Mouse (Mus musculus): ENCODE results near the gene Psmd9.
"Not testable (repeated sequence)": the region's sequence is repeated elsewhere in the genome, so short reads cannot be mapped to it uniquely, and the experiment has no call there.

DNA sequence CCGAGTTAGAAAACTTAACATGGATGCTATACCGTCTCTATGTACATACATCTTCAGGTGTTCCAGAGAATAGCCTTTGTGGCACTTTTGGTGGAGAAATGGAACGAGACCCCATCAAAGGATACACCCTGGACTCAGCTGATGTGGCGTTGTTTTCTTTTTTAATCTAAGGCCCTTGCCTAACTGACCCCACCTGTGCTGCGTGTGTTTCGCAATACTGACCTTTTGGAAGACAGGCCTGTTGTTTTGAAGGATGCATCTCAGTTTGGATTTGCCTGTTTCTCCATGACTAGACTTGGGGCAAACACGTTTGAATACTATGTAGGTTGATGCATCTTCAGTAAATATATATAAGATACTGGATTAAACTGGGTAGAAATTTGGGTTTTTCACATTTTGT is 34.4 kb downstream of the Psmd9 start:
- not testable (repeated sequence) for TF ChIP-seq POLR2A (IDR thresholded peaks at IDR 0.05; ENCODE audit: low read depth, low read length); CTCF (IDR thresholded peaks at IDR 0.05; ENCODE audit: extremely low read depth, insufficient read length, insufficient replicate concordance, low read depth, low read length)

Data from small intestine, adult 2 months (tissue).